Mouse (Mus musculus): Measurements from ENCODE around the gene Slc15a5.

GRCm38 (mm10) chr6:137934545-137935298, 145.0 kb downstream of the Slc15a5 start:
- TF ChIP-seq CTCF (IDR thresholded peaks at IDR 0.05; ENCODE audit: borderline replicate concordance, insufficient read depth, low read length) = no peak
- TF ChIP-seq POLR2A (IDR thresholded peaks at IDR 0.05; ENCODE audit: low read depth, low read length) = no peak
